Mouse (Mus musculus) liver, embryonic 16.5 days (tissue): ENCODE results near the gene Arpc2. TPM values are rescaled to one million over a fixed set of nuclear protein-coding genes. Genes with fewer than 3 reads are reported as not detected.

ENCODE experiments used
- ATAC-seq: fragments of 200-750 bp; cut with Nextera tagmentation; 2 replicates; pipeline ENCODE4 v1.8.0; 2017; ENCODE audit warnings: low read depth, mild to moderate bottlenecking, moderate number of reproducible peaks, moderate library complexity
- H3K27ac ChIP-seq: fragments of 300-500 bp; sonication (generic); 2 replicates; pipeline ENCODE4 v1.5.1; 2014; ENCODE audit warnings: mild to moderate bottlenecking, low read length
- H3K27me3 ChIP-seq: fragments of 300-500 bp; sonication (generic); 2 replicates; pipeline ENCODE4 v1.6.1; 2014; ENCODE audit warnings: low read depth, low read length, mixed read lengths; ENCODE audit not compliant: control insufficient read depth, insufficient read depth
- H3K36me3 ChIP-seq: fragments of 300-500 bp; sonication (generic); 2 replicates; pipeline ENCODE4 v1.6.1; 2014; ENCODE audit warnings: mild to moderate bottlenecking; ENCODE audit not compliant: control insufficient read depth, insufficient read depth
- H3K4me1 ChIP-seq: fragments of 300-500 bp; sonication (generic); 2 replicates; pipeline ENCODE4 v1.6.1; 2014; ENCODE audit warnings: low read depth, low read length, mixed read lengths; ENCODE audit not compliant: control insufficient read depth
- H3K4me2 ChIP-seq: fragments of 300-500 bp; sonication (generic); 2 replicates; pipeline ENCODE4 v1.6.1; 2014; ENCODE audit warnings: low read depth, low read length, mixed read lengths
- H3K4me3 ChIP-seq: fragments of 300-500 bp; sonication (generic); 2 replicates; pipeline ENCODE4 v1.5.1; 2014; ENCODE audit warnings: low read depth, mild to moderate bottlenecking, low read length
- H3K9ac ChIP-seq: fragments of 300-500 bp; sonication (generic); 2 replicates; pipeline ENCODE4 v1.6.1; 2014; ENCODE audit warnings: low read depth, low read length
- H3K9me3 ChIP-seq: fragments of 300-500 bp; sonication (generic); replicated peaks from 2 replicates; pipeline ENCODE4 v1.6.1; 2016; ENCODE audit warnings: low read length; ENCODE audit not compliant: control insufficient read depth
- WGBS: fragments of 180-500 bp; shearing (Covaris S2); extraction: QIAGEN DNeasy Blood & Tissue Kit; methylation state at CpG from one replicate; pipeline ENCODE4 v1.1.7; 2014; ENCODE audit not compliant: insufficient replicate concordance; 5-methylcytosine and 5-hydroxymethylcytosine counted together
- polyA plus RNA-seq: library from polyadenylated mRNA; unstranded; fragments of >200 nt; fragmentation: Nextera tagmentation; extraction: Ambion mirVana; gene quantifications from 2 replicates; pipeline ENCODE4 v1.2.1, GENCODE M21; 2015

Gene Arpc2
- polyA plus RNA-seq, 1 experiment from 2014 or later, result 181 TPM

GRCm38 (mm10) chr1:74277041-74277440, 41.2 kb downstream of the Arpc2 start:
- Histone ChIP-seq H3K9me3 (no peaks in the 10 kb centered on the region), H3K4me1 (peaks cover 4% of the 10 kb centered on the region), H3K27ac (no peak overlapping the region), H3K27me3 (no peaks in the 10 kb centered on the region), H3K4me2 (no peak overlapping the region), H3K36me3 (no peaks in the 10 kb centered on the region; the same call in 1 of the 2 replicates), H3K4me3 (no peak overlapping the region), H3K9ac (no peak overlapping the region)
- 60% methylated on average over 6 of the region's 6 CpGs for WGBS
- no peak for ATAC-seq

- no peak overlapping the region for H3K4me2 ChIP-seq
- H3K27me3 ChIP-seq, result no peaks in the 10 kb centered on the region
- no peak overlapping the region for H3K9ac ChIP-seq
Observed at GRCm38 (mm10) chr1:74277883-74278537, 42.1 kb downstream of the Arpc2 start.

GRCm38 (mm10) chr1:74278538-74278937, 42.7 kb downstream of the Arpc2 start, which contains the start of gene Gpbar1:
Gpbar1 (plus strand) TSS chr1:74278550.
- Histone ChIP-seq H3K4me2 (no peak within 1 kb of the TSS), H3K4me1 (peaks cover 8% of the 10 kb centered on the region), H3K36me3 (peaks cover 4% of the 10 kb centered on the region), H3K9ac (no peak within 1 kb of the TSS), H3K4me3 (no peak within 1 kb of the TSS), H3K9me3 (no peaks in the 10 kb centered on the region), H3K27ac (no peak within 1 kb of the TSS), H3K27me3 (no peaks in the 10 kb centered on the region)
- no peak for ATAC-seq
- WGBS, result 81% methylated on average over 10 of the region's 10 CpGs

More at GRCm38 (mm10) chr1:74277883-74278537, 42.1 kb downstream of the Arpc2 start:
- H3K36me3 ChIP-seq, result peaks cover 1% of the 10 kb centered on the region
- no peak overlapping the region for H3K4me3 ChIP-seq
- H3K4me1 ChIP-seq, result peaks cover 7% of the 10 kb centered on the region
- WGBS, result 41% methylated on average over 8 of the region's 8 CpGs
- ATAC-seq, result no peak
- H3K9me3 ChIP-seq, result no peaks in the 10 kb centered on the region
- no peak overlapping the region for H3K27ac ChIP-seq

- 77% methylated on average over 11 of the region's 11 CpGs for WGBS
- H3K27ac ChIP-seq, result no peak overlapping the region
- no peak overlapping the region for H3K4me3 ChIP-seq
- no peaks in the 10 kb centered on the region for H3K27me3 ChIP-seq
- no peak overlapping the region for H3K4me2 ChIP-seq
- H3K4me1 ChIP-seq, result peaks cover 13% of the 10 kb centered on the region
- no peaks in the 10 kb centered on the region for H3K9me3 ChIP-seq
- no peak overlapping the region for H3K9ac ChIP-seq
- peaks cover 4% of the 10 kb centered on the region for H3K36me3 ChIP-seq
- no peak for ATAC-seq
Observed at GRCm38 (mm10) chr1:74278988-74279387, 43.1 kb downstream of the Arpc2 start.

- Histone ChIP-seq H3K27ac (no peak overlapping the region), H3K27me3 (no peaks in the 10 kb centered on the region), H3K36me3 (peaks cover 4% of the 10 kb centered on the region), H3K9me3 (no peaks in the 10 kb centered on the region), H3K4me2 (no peak overlapping the region), H3K9ac (no peak overlapping the region), H3K4me3 (no peak overlapping the region), H3K4me1 (peaks cover 17% of the 10 kb centered on the region)
- 77% methylated on average over 14 of the region's 14 CpGs for whole genome bisulfite sequencing
- ATAC-seq, result no peak
Observed at GRCm38 (mm10) chr1:74280591-74281325, 44.9 kb downstream of the Arpc2 start.

GRCm38 (mm10) chr1:74281372-74281771, 45.5 kb downstream of the Arpc2 start:
- peaks cover 4% of the 10 kb centered on the region for H3K36me3 ChIP-seq
- no peak for ATAC-seq
- no peak overlapping the region for H3K9ac ChIP-seq
- H3K27me3 ChIP-seq, result no peaks in the 10 kb centered on the region
- H3K27ac ChIP-seq, result no peak overlapping the region
- 72% methylated on average over 2 of the region's 2 CpGs for WGBS
- no peak overlapping the region for H3K4me3 ChIP-seq
- no peaks in the 10 kb centered on the region for H3K9me3 ChIP-seq
- no peak overlapping the region for H3K4me2 ChIP-seq
- H3K4me1 ChIP-seq, result peaks cover 20% of the 10 kb centered on the region

- no peak for ATAC-seq
- H3K36me3 ChIP-seq, result peaks cover 4% of the 10 kb centered on the region
- H3K9me3 ChIP-seq, result no peaks in the 10 kb centered on the region
- no peak overlapping the region for H3K4me2 ChIP-seq
- H3K4me1 ChIP-seq, result peaks cover 20% of the 10 kb centered on the region
- H3K9ac ChIP-seq, result no peak overlapping the region
- 82% methylated on average over 8 of the region's 8 CpGs for WGBS
- H3K27me3 ChIP-seq, result no peaks in the 10 kb centered on the region
- H3K4me3 ChIP-seq, result no peak overlapping the region
- H3K27ac ChIP-seq, result no peak overlapping the region
Observed at GRCm38 (mm10) chr1:74281886-74282285, 46.0 kb downstream of the Arpc2 start.

GRCm38 (mm10) chr1:74282896-74283625, 47.2 kb downstream of the Arpc2 start:
- no peaks in the 10 kb centered on the region for H3K27me3 ChIP-seq
- no peaks in the 10 kb centered on the region for H3K9me3 ChIP-seq
- H3K4me1 ChIP-seq, result peaks cover 23% of the 10 kb centered on the region
- H3K4me2 ChIP-seq, result peak overlapping the region; percentile 93; the same call in 1 of the 2 replicates
- H3K4me3 ChIP-seq, result no peak overlapping the region
- H3K36me3 ChIP-seq, result peaks cover 4% of the 10 kb centered on the region
- no peak for ATAC-seq
- no peak overlapping the region for H3K9ac ChIP-seq
- H3K27ac ChIP-seq, result no peak overlapping the region
- 78% methylated on average over 10 of the region's 10 CpGs for WGBS
